Mouse (Mus musculus) limb, embryonic 13.5 days (tissue): ENCODE measurements around the gene Tas2r119. TPM values are rescaled to one million over a fixed set of nuclear protein-coding genes. Genes with fewer than 3 reads are reported as not detected.
A peak's percentile ranks its signal among the peaks of the same experiment; 100 is the strongest.

Source experiments
- ATAC-seq: fragments of 200-750 bp; cut with Nextera tagmentation; 2 replicates; pipeline ENCODE4 v1.8.0; 2017; ENCODE audit warnings: low read depth, moderate number of reproducible peaks, moderate TSS enrichment; ENCODE audit not compliant: low FRiP score
- H3K27ac ChIP-seq: fragments of 300-500 bp; sonication (generic); 2 replicates; pipeline ENCODE4 v1.5.1; 2015; ENCODE audit warnings: inconsistent platforms, mild to moderate bottlenecking, moderate library complexity
- H3K27me3 ChIP-seq: fragments of 300-500 bp; sonication (generic); 2 replicates; pipeline ENCODE4 v1.6.1; 2015; ENCODE audit warnings: mild to moderate bottlenecking, inconsistent platforms
- H3K36me3 ChIP-seq: fragments of 300-500 bp; sonication (generic); 2 replicates; pipeline ENCODE4 v1.6.1; 2015; ENCODE audit warnings: inconsistent platforms, mild to moderate bottlenecking, moderate library complexity
- H3K4me1 ChIP-seq: fragments of 300-500 bp; sonication (generic); 2 replicates; pipeline ENCODE4 v1.6.1; 2015; ENCODE audit warnings: inconsistent platforms
- H3K4me2 ChIP-seq: fragments of 300-500 bp; sonication (generic); replicated peaks from 2 replicates; pipeline ENCODE4 v1.6.1; 2015; ENCODE audit warnings: inconsistent platforms, mild to moderate bottlenecking, moderate library complexity
- H3K4me3 ChIP-seq: fragments of 300-500 bp; sonication (generic); 2 replicates; pipeline ENCODE4 v1.5.1; 2015; ENCODE audit warnings: moderate library complexity, mild to moderate bottlenecking, inconsistent platforms
- H3K9ac ChIP-seq: fragments of 300-500 bp; sonication (generic); 2 replicates; pipeline ENCODE4 v1.6.1; 2015; ENCODE audit warnings: mild to moderate bottlenecking, inconsistent platforms
- H3K9me3 ChIP-seq: fragments of 300-500 bp; sonication (generic); 2 replicates; pipeline ENCODE4 v1.6.1; 2016; ENCODE audit warnings: inconsistent platforms
- WGBS: fragments of 180-500 bp; shearing (Covaris S2); methylation state at CpG from one replicate; pipeline ENCODE4 v1.1.7; 2015; 5-methylcytosine and 5-hydroxymethylcytosine counted together
- polyA plus RNA-seq: library from polyadenylated mRNA; unstranded; fragments of >200 nt; fragmentation: Nextera tagmentation; extraction: Ambion mirVana; gene quantifications from 2 replicates; pipeline ENCODE4 v1.2.1, GENCODE M21; 2015

The Tas2r119 gene
- polyA plus RNA-seq, result not detected in 2 replicates

GRCm38 (mm10) chr15:32176989-32177388 is at the start of gene Tas2r119:
Gene Tas2r119, plus strand, starts transcription at chr15:32177289.
- ATAC-seq, result no peak
- whole genome bisulfite sequencing, result 89% methylated on average over 4 of the region's 4 CpGs

GRCm38 (mm10) chr15:32132315-32132714 is 44.8 kb upstream of the Tas2r119 start:
- 47% methylated on average over 7 of the region's 7 CpGs for WGBS
- Histone ChIP-seq H3K9me3 (no peaks in the 10 kb centered on the region), H3K4me1 (peaks cover 6% of the 10 kb centered on the region; the same call in 1 of the 2 replicates), H3K4me3 (no peak overlapping the region), H3K9ac (no peak overlapping the region), H3K36me3 (no peaks in the 10 kb centered on the region), H3K27me3 (no peaks in the 10 kb centered on the region), H3K27ac (no peak overlapping the region), H3K4me2 (no peak overlapping the region)
- ATAC-seq, result no peak

More at GRCm38 (mm10) chr15:32176989-32177388, at the start of gene Tas2r119:
- H3K27ac ChIP-seq, result no peak within 1 kb of the TSS
- H3K4me2 ChIP-seq, result no peak within 1 kb of the TSS
- H3K9ac ChIP-seq, result no peak within 1 kb of the TSS
- H3K27me3 ChIP-seq, result no peaks in the 10 kb centered on the region
- H3K36me3 ChIP-seq, result no peaks in the 10 kb centered on the region
- H3K4me3 ChIP-seq, result no peak within 1 kb of the TSS
- no peaks in the 10 kb centered on the region for H3K9me3 ChIP-seq
- no peaks in the 10 kb centered on the region for H3K4me1 ChIP-seq

- no peak overlapping the region for H3K9ac ChIP-seq
- ATAC-seq, result no peak
Observed at GRCm38 (mm10) chr15:32141657-32142056, 35.4 kb upstream of the Tas2r119 start.

GRCm38 (mm10) chr15:32144269-32144668 is 32.8 kb upstream of the Tas2r119 start:
- Histone ChIP-seq H3K9me3 (no peaks in the 10 kb centered on the region), H3K27ac (no peak overlapping the region), H3K27me3 (no peaks in the 10 kb centered on the region), H3K36me3 (no peaks in the 10 kb centered on the region), H3K4me1 (no peaks in the 10 kb centered on the region), H3K4me3 (no peak overlapping the region), H3K9ac (no peak overlapping the region), H3K4me2 (no peak overlapping the region)
- ATAC-seq, result no peak
- WGBS, result 76% methylated on average over 3 of the region's 3 CpGs

More at GRCm38 (mm10) chr15:32141657-32142056, 35.4 kb upstream of the Tas2r119 start:
- Histone ChIP-seq H3K4me1 (no peaks in the 10 kb centered on the region), H3K27ac (no peak overlapping the region), H3K9me3 (no peaks in the 10 kb centered on the region), H3K4me2 (no peak overlapping the region), H3K27me3 (no peaks in the 10 kb centered on the region), H3K4me3 (no peak overlapping the region), H3K36me3 (no peaks in the 10 kb centered on the region)

GRCm38 (mm10) chr15:32153404-32153803 is 23.7 kb upstream of the Tas2r119 start:
- H3K9ac ChIP-seq, result no peak overlapping the region
- no peaks in the 10 kb centered on the region for H3K27me3 ChIP-seq
- H3K27ac ChIP-seq, result no peak overlapping the region
- H3K4me3 ChIP-seq, result no peak overlapping the region
- no peak for ATAC-seq
- 54% methylated on average over 2 of the region's 2 CpGs for WGBS
- H3K9me3 ChIP-seq, result no peaks in the 10 kb centered on the region
- no peak overlapping the region for H3K4me2 ChIP-seq
- peaks cover 6% of the 10 kb centered on the region for H3K4me1 ChIP-seq
- H3K36me3 ChIP-seq, result no peaks in the 10 kb centered on the region

GRCm38 (mm10) chr15:32153857-32154449 is 23.1 kb upstream of the Tas2r119 start:
- H3K27ac ChIP-seq, result no peak overlapping the region
- H3K27me3 ChIP-seq, result no peaks in the 10 kb centered on the region
- H3K9me3 ChIP-seq, result no peaks in the 10 kb centered on the region
- H3K36me3 ChIP-seq, result no peaks in the 10 kb centered on the region
- no peak overlapping the region for H3K4me2 ChIP-seq
- ATAC-seq, result no peak
- no peak overlapping the region for H3K9ac ChIP-seq
- H3K4me3 ChIP-seq, result no peak overlapping the region
- H3K4me1 ChIP-seq, result peaks cover 6% of the 10 kb centered on the region
- WGBS, result 36% methylated on average over 11 of the region's 11 CpGs

- Histone ChIP-seq H3K36me3 (no peaks in the 10 kb centered on the region), H3K27ac (peak overlapping the region; percentile 44; the same call in 1 of the 2 replicates), H3K9ac (no peak overlapping the region), H3K4me1 (peaks cover 6% of the 10 kb centered on the region), H3K4me3 (no peak overlapping the region), H3K4me2 (peak overlapping the region; percentile 23), H3K9me3 (no peaks in the 10 kb centered on the region), H3K27me3 (no peaks in the 10 kb centered on the region)
- ATAC-seq, result no peak
- 38% methylated on average over 5 of the region's 5 CpGs for WGBS
Observed at GRCm38 (mm10) chr15:32156126-32156525, 21.0 kb upstream of the Tas2r119 start.

- Histone ChIP-seq H3K4me1 (peaks cover 6% of the 10 kb centered on the region; the same call in 1 of the 2 replicates), H3K27me3 (no peaks in the 10 kb centered on the region), H3K27ac (no peak overlapping the region), H3K36me3 (no peaks in the 10 kb centered on the region), H3K9ac (no peak overlapping the region), H3K4me3 (no peak overlapping the region), H3K4me2 (no peak overlapping the region), H3K9me3 (no peaks in the 10 kb centered on the region)
- ATAC-seq, result no peak
Observed at GRCm38 (mm10) chr15:32160281-32160680, 16.8 kb upstream of the Tas2r119 start.

GRCm38 (mm10) chr15:32171764-32172163 is 5.3 kb upstream of the Tas2r119 start:
- 58% methylated on average over 6 of the region's 6 CpGs for WGBS
- no peak for ATAC-seq

GRCm38 (mm10) chr15:32172175-32172987 is 4.7 kb upstream of the Tas2r119 start:
- Histone ChIP-seq H3K4me2 (no peak overlapping the region), H3K27ac (no peak overlapping the region), H3K4me3 (no peak overlapping the region), H3K9me3 (no peaks in the 10 kb centered on the region), H3K9ac (no peak overlapping the region), H3K27me3 (no peaks in the 10 kb centered on the region), H3K4me1 (no peaks in the 10 kb centered on the region), H3K36me3 (no peaks in the 10 kb centered on the region)
- WGBS, result 52% methylated on average over 9 of the region's 9 CpGs
- ATAC-seq, result no peak

More at GRCm38 (mm10) chr15:32171764-32172163, 5.3 kb upstream of the Tas2r119 start:
- no peaks in the 10 kb centered on the region for H3K27me3 ChIP-seq
- H3K4me2 ChIP-seq, result no peak overlapping the region
- H3K4me1 ChIP-seq, result no peaks in the 10 kb centered on the region
- H3K36me3 ChIP-seq, result no peaks in the 10 kb centered on the region
- no peak overlapping the region for H3K9ac ChIP-seq
- no peaks in the 10 kb centered on the region for H3K9me3 ChIP-seq
- H3K4me3 ChIP-seq, result no peak overlapping the region
- no peak overlapping the region for H3K27ac ChIP-seq

GRCm38 (mm10) chr15:32172988-32173329 is 4.1 kb upstream of the Tas2r119 start:
- H3K9me3 ChIP-seq, result no peaks in the 10 kb centered on the region
- H3K4me1 ChIP-seq, result no peaks in the 10 kb centered on the region
- H3K4me3 ChIP-seq, result no peak overlapping the region
- no peak overlapping the region for H3K27ac ChIP-seq
- no peaks in the 10 kb centered on the region for H3K36me3 ChIP-seq
- no peak for ATAC-seq
- H3K9ac ChIP-seq, result no peak overlapping the region
- WGBS, result 72% methylated on average over 2 of the region's 2 CpGs
- no peak overlapping the region for H3K4me2 ChIP-seq
- H3K27me3 ChIP-seq, result no peaks in the 10 kb centered on the region

GRCm38 (mm10) chr15:32180010-32180725 is 3.1 kb downstream of the Tas2r119 start:
- ATAC-seq, result no peak
- WGBS, result 79% methylated on average over 1 of the region's 1 CpGs

More at GRCm38 (mm10) chr15:32180010-32180725, 3.1 kb downstream of the Tas2r119 start:
- Histone ChIP-seq H3K36me3 (no peaks in the 10 kb centered on the region), H3K4me2 (no peak overlapping the region), H3K27ac (no peak overlapping the region), H3K27me3 (no peaks in the 10 kb centered on the region), H3K9ac (no peak overlapping the region), H3K9me3 (no peaks in the 10 kb centered on the region), H3K4me3 (no peak overlapping the region), H3K4me1 (no peaks in the 10 kb centered on the region)
